Mouse (Mus musculus): ENCODE data around the gene Qtrt1.

DNA sequence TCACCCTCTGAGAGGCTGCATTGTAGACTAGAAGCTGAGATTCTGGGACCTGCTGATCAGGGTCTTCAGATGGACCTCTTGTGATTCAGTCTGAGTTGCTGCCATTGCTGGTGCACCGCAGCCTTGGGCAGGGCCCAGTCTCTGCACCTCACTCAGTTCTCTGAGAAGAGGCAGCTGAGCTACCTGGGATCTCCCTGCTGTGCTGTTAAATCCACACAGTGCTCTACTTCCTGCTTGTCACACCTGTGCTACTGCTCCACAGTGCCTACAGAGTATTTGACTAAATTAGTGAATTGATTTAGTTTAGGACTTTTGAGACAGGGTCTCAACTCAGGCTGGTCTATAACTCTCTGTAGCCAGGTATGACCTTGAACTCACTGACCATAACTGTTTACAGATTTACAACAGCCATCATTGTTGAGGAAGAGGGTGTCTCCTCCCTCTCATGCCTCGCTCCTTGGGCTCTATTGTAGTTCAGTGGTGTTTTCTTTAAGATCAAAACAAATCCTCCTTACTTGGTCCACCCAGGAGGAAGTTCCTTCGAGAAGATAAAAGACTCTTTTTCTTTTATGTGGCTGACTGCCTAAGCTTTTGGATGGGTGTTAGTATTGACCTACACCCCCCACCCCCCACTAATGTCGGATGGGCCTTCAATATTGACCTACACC lies 43.6 kb downstream of the Qtrt1 start:
- TF ChIP-seq CTCF (IDR thresholded peaks at IDR 0.05) (no peak), EP300 (IDR thresholded peaks at IDR 0.05) (peak; percentile 46; the same call in 1 of the 2 replicates)
